Mouse (Mus musculus) kidney, embryonic 16.5 days (tissue): ENCODE data around the gene Tmem220. TPM values are rescaled to one million over a fixed set of nuclear protein-coding genes. Genes with fewer than 3 reads are reported as not detected.
"Not testable (repeated sequence)": the region's sequence is repeated elsewhere in the genome, so short reads cannot be mapped to it uniquely, and the experiment has no call there.

Experiments
- ATAC-seq: fragments of 200-750 bp; cut with Nextera tagmentation; 2 replicates; pipeline ENCODE4 v1.8.0; 2017; ENCODE audit warnings: moderate TSS enrichment; ENCODE audit not compliant: low FRiP score, low TSS enrichment
- H3K27ac ChIP-seq: fragments of 300-500 bp; sonication (generic); 2 replicates; pipeline ENCODE4 v1.5.1; 2014; ENCODE audit warnings: low read length
- H3K27me3 ChIP-seq: fragments of 300-500 bp; sonication (generic); 2 replicates; pipeline ENCODE4 v1.6.1; 2014; ENCODE audit warnings: low read length, control low read depth, mixed read lengths; ENCODE audit not compliant: insufficient read depth
- H3K36me3 ChIP-seq: fragments of 300-500 bp; sonication (generic); 2 replicates; pipeline ENCODE4 v1.6.1; 2014; ENCODE audit warnings: low read length, control low read depth, mixed read lengths; ENCODE audit not compliant: insufficient read depth
- H3K4me1 ChIP-seq: fragments of 300-500 bp; sonication (generic); 2 replicates; pipeline ENCODE4 v1.6.1; 2014; ENCODE audit warnings: low read length, control low read depth, mixed read lengths; ENCODE audit not compliant: insufficient read depth
- H3K4me2 ChIP-seq: fragments of 300-500 bp; sonication (generic); replicated peaks from 2 replicates; pipeline ENCODE4 v1.6.1; 2014; ENCODE audit warnings: low read depth, low read length
- H3K4me3 ChIP-seq: fragments of 300-500 bp; sonication (generic); 2 replicates; pipeline ENCODE4 v1.5.1; 2014; ENCODE audit warnings: mild to moderate bottlenecking, low read length
- H3K9ac ChIP-seq: fragments of 300-500 bp; sonication (generic); replicated peaks from 2 replicates; pipeline ENCODE4 v1.6.1; 2014; ENCODE audit warnings: low read length
- H3K9me3 ChIP-seq: fragments of 300-500 bp; sonication (generic); 2 replicates; pipeline ENCODE4 v1.6.1; 2016; ENCODE audit warnings: low read length, control low read depth
- WGBS: fragments of 180-500 bp; shearing (Covaris S2); extraction: QIAGEN DNeasy Blood & Tissue Kit; methylation state at CpG from one replicate; pipeline ENCODE4 v1.1.7; 2014; 5-methylcytosine and 5-hydroxymethylcytosine counted together
- polyA plus RNA-seq: library from polyadenylated mRNA; unstranded; fragments of >200 nt; fragmentation: Nextera tagmentation; extraction: Ambion mirVana; gene quantifications from 2 replicates; pipeline ENCODE4 v1.2.1, GENCODE M21; 2015

Tmem220 gene
- polyA plus RNA-seq, 1 experiment from 2014 or later = 2.3 TPM

DNA sequence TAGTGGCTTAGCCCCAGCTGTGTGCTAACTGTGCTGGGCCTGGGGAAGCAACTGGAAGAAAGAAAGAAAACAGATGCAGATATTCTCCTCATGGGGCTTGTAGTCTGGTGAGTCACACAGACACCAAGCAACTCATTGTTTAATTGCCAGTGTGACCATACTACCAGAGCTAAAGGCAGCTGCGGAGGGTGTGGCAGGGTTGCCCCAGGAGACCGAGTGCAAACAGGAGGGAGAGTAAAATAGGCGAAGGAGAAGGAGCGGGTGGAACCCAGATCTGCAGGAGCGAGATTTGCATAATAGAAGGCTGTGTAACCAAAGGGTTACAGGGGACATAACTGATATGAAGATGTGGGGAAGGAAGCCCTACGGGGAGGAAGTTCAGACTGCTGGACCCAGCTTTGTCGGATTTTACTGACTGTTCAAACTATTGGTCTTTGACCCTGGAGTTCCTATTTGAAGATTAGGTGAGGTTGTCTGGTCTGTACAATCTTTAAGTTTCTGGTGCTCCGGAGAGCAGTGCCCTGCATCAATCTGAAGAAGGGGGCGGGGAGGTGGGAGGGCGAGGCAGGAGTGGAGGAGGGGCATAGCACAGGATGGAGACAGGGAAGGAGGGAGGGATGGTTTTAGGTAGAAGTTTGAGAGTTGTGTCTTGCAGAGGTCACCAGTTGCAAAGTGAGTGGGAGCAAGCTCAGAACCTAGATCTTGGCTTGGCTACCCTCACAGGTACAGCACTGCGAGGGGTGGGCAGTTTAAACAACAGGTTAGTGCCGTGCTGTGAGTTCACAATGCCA is 7.0 kb upstream of the Tmem220 start:
- 7% methylated on average over 12 of the region's 12 CpGs for WGBS
- peaks cover 7% of the 10 kb centered on the region; the same call in 1 of the 2 replicates for H3K27me3 ChIP-seq
- no peaks in the 10 kb centered on the region for H3K9me3 ChIP-seq
- H3K36me3 ChIP-seq = no peaks in the 10 kb centered on the region
- peaks cover 6% of the 10 kb centered on the region; the same call in 1 of the 2 replicates for H3K4me1 ChIP-seq
- no peak overlapping the region for H3K4me3 ChIP-seq
- no peak overlapping the region for H3K27ac ChIP-seq
- no peak overlapping the region for H3K4me2 ChIP-seq
- ATAC-seq = no peak
- no peak overlapping the region for H3K9ac ChIP-seq

DNA sequence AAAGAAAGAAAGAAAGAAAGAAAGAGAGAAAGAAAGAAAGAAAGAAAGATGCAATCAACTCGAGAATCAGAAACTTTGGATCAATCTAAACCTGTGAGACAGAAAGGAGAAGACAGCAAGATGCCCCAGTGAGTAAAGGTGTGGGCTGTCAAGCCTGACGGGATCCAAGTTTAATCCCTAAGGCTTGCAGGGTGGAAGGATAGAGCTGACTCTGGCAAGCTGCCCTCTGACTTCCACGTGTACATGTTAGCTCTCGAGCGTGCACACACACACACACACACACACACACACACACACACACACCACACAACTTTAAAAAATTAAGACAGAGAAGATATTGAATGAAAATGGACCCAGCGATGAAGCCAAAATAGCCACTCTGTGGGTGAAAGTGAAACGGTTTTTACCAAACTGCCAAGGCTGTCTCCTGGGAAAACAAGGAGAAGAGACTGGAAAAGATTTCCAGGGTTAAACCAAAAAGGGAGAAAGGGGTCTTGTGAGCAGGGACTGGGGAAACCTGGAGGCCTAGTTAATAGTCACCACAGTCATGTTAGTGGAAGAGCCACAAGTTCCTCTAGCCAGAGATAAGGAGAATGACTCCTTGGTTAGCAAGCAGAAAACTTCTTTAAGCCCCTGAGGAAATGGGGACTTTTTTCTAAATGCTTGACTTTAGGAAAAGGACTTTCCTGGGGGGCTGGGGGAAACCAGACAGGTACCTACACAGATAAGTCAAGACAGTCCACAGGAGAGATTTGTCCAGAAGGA is 5.1 kb upstream of the Tmem220 start:
- WGBS = 54% methylated on average over 7 of the region's 7 CpGs
- H3K27ac ChIP-seq = no peak overlapping the region

DNA sequence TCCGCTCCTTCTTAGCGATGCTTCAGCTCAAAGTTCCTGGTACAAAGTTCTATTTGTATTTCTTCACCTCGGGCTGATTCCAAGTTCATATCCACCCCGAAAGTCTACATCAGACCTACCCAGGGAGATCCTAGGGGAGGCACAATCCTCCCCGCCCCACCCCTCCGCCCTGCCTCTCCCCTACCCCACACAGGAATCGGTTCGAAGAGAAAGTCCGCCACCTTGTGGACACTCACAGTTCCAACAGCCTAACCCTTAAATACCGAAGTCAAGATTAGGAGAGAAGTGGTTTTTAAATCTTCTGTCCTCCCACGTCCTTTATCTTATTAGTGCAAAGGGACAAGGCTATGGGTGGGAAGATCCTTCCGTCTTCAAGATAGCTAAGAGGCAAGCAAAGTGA is 4.0 kb upstream of the Tmem220 start:
- no peaks in the 10 kb centered on the region for H3K9me3 ChIP-seq
- H3K9ac ChIP-seq = no peak overlapping the region; the same call in 1 of the 2 replicates
- no peak overlapping the region for H3K27ac ChIP-seq
- peaks cover 7% of the 10 kb centered on the region; the same call in 1 of the 2 replicates for H3K27me3 ChIP-seq
- peaks cover 6% of the 10 kb centered on the region; the same call in 1 of the 2 replicates for H3K4me1 ChIP-seq
- ATAC-seq = no peak
- WGBS = 3% methylated on average over 12 of the region's 12 CpGs
- H3K4me3 ChIP-seq = peak overlapping the region; percentile 26
- no peaks in the 10 kb centered on the region for H3K36me3 ChIP-seq
- peak overlapping the region; percentile 53 for H3K4me2 ChIP-seq

More for the DNA sequence above, 5.1 kb upstream of the Tmem220 start:
- Histone ChIP-seq H3K36me3 (no peaks in the 10 kb centered on the region), H3K9me3 (no peaks in the 10 kb centered on the region), H3K4me2 (no peak overlapping the region), H3K27me3 (peaks cover 7% of the 10 kb centered on the region; the same call in 1 of the 2 replicates), H3K4me1 (peaks cover 6% of the 10 kb centered on the region; the same call in 1 of the 2 replicates), H3K4me3 (no peak overlapping the region), H3K9ac (no peak overlapping the region)
- ATAC-seq = no peak

DNA sequence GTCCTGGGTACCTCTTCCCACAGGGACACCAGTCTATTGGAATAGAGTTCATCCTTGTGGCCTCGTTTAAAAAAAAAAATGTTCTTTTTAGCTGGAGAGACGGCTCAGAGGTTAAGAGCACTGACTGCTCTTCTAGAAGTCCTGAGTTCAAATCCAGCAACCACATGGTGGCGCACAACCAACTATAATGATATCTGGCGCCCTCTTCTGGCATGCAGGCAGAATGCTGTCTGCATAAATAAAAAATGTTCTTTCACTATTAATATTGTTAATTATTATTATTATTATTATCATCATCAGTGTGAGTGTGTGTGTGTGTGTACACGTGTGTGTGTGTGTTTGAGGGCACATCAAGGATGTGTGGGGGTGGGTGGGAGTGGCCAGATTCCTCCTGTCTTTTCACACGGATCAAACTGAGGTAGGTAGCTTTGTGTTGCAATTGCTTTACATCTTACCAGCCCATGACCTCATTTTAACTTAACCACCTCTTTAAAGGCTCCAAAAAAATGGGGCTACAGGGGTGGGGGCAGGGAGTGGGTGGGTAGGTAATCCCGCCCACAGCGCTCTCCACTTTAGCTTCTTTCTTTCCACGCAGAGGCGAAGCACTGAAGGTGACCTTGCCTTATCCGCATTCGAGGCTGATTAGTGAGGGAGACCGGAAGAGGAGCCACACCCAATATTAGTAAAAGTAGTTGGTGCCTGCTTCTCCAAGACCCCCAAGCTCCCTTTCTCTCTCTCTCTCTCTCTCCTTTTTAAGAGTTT is 2.4 kb upstream of the Tmem220 start:
- Histone ChIP-seq H3K36me3 (no peaks in the 10 kb centered on the region), H3K27ac (no peak overlapping the region), H3K27me3 (peaks cover 7% of the 10 kb centered on the region; the same call in 1 of the 2 replicates), H3K4me1 (peaks cover 6% of the 10 kb centered on the region; the same call in 1 of the 2 replicates), H3K4me2 (no peak overlapping the region), H3K9ac (no peak overlapping the region), H3K9me3 (no peaks in the 10 kb centered on the region), H3K4me3 (no peak overlapping the region)
- WGBS = 87% methylated on average over 13 of the region's 13 CpGs
- no peak for ATAC-seq

DNA sequence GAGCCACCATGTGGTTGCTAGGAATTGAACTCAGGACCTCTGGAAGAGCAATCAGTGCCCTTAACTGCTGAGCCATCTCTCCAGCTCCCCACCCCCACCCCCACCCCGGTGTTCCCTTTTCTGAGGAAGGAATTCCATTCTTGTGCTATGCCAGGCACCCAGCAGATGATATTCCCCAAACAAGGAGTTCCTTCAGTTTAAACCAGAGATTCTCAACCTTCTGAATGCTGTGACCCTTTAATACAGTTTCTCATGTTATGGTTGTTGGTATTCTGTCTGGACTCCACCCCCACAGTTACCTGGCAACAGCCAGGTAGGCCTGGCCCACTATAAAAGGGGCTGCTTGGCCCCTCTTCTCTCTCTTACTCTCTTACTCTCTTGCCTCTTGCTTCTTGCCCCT is 1.8 kb upstream of the Tmem220 start:
- WGBS = 57% methylated on average over 1 of the region's 1 CpGs
- H3K4me2 ChIP-seq, H3K36me3 ChIP-seq, H3K27ac ChIP-seq, H3K4me3 ChIP-seq, H3K9ac ChIP-seq, H3K27me3 ChIP-seq, H3K9me3 ChIP-seq, H3K4me1 ChIP-seq, ATAC-seq: not testable (repeated sequence)

DNA sequence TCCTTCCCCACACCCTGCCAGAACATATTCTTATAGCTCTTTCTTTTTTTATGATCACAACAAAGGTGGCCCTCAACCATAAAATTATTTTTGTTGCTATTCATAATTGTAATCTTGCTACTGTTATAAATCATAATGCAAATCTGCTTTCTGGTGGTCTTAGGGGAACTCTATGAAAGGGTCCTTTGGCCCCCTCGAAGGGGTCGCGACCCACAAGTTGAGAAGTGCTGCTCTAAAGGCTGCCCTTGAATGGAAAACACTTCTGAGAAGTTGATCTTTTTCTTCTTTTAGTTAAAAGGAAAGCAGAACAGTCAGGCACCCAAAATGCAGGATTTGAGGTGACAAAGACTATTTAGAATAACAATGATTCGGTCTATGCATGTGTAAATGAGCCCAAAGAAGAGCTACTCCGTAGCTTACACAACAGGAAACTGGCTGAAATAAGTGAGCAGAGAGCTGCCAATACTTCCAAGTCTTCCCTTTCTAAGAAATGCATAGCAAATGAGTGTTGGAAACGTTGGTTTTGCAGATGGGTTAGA is 1.1 kb upstream of the Tmem220 start:
- no peak overlapping the region for H3K9ac ChIP-seq
- peaks cover 6% of the 10 kb centered on the region; the same call in 1 of the 2 replicates for H3K4me1 ChIP-seq
- no peaks in the 10 kb centered on the region for H3K36me3 ChIP-seq
- peaks cover 7% of the 10 kb centered on the region; the same call in 1 of the 2 replicates for H3K27me3 ChIP-seq
- no peak for ATAC-seq
- H3K4me2 ChIP-seq = no peak overlapping the region
- no peak overlapping the region for H3K27ac ChIP-seq
- H3K4me3 ChIP-seq = no peak overlapping the region
- no peaks in the 10 kb centered on the region for H3K9me3 ChIP-seq
- 44% methylated on average over 6 of the region's 6 CpGs for WGBS

- no peaks in the 10 kb centered on the region for H3K4me1 ChIP-seq
- no peak overlapping the region for H3K4me2 ChIP-seq
- no peak overlapping the region for H3K27ac ChIP-seq
- WGBS = 57% methylated on average over 16 of the region's 16 CpGs
- H3K27me3 ChIP-seq = no peaks in the 10 kb centered on the region
- H3K9me3 ChIP-seq = no peaks in the 10 kb centered on the region
- no peak overlapping the region for H3K4me3 ChIP-seq
- no peaks in the 10 kb centered on the region for H3K36me3 ChIP-seq
- no peak for ATAC-seq
- H3K9ac ChIP-seq = no peak overlapping the region
Observed at GRCm38 (mm10) chr11:67030904-67031602, 6.1 kb downstream of the Tmem220 start.

- Histone ChIP-seq H3K9me3 (no peaks in the 10 kb centered on the region), H3K27ac (no peak overlapping the region), H3K9ac (no peak overlapping the region), H3K27me3 (no peaks in the 10 kb centered on the region), H3K4me1 (no peaks in the 10 kb centered on the region), H3K4me2 (no peak overlapping the region), H3K4me3 (no peak overlapping the region), H3K36me3 (no peaks in the 10 kb centered on the region)
- no peak for ATAC-seq
- WGBS = 45% methylated on average over 2 of the region's 2 CpGs
Observed at GRCm38 (mm10) chr11:67031603-67031915, 6.6 kb downstream of the Tmem220 start.
